Mouse (Mus musculus): ENCODE data around the gene Ltb4r1.

Gene Ltb4r1

DNA sequence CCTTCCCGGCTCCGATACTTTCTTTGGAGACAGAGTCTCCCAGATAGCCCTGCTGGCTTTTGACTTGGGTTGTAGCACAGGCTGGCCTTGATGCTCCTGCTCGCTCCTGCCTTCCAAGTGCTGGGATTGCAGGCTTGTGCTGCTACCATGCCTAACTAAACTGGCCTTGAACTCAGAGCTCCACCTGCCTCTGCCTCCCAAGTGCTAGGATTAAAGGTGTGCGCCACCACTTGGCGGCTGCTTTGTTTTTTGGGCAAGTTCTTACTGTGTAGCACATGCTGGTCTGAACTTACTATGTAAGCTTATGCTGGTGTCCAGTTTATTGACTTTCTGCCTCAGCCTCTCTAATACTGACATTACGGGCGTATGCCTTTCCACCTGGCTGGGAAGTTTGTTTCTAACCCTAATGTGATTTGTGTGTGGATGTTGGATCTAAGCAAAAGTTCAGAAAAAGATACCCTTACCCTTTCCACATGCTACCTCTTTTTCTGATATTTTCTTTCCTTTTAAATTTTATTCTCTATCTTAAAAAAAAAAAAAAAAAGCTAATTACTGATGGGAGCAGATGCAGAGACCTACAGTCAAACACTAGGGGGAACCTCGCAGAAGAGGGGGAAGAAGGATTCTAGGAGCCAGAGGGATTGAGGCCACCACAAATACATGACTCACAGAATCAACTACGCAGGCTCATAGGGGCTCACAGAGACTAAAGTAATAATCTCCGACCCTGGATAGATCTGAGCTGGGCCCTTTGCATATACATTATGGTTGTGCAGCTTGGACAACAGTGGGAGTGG, 18.5 kb upstream of the Ltb4r1 start:
- DNase-seq (ENCODE audit: low spot score): no peak

GRCm38 (mm10) chr14:55757566-55757965, 8.2 kb upstream of the Ltb4r1 start:
- no peak for DNase-seq (ENCODE audit: low spot score)

DNA sequence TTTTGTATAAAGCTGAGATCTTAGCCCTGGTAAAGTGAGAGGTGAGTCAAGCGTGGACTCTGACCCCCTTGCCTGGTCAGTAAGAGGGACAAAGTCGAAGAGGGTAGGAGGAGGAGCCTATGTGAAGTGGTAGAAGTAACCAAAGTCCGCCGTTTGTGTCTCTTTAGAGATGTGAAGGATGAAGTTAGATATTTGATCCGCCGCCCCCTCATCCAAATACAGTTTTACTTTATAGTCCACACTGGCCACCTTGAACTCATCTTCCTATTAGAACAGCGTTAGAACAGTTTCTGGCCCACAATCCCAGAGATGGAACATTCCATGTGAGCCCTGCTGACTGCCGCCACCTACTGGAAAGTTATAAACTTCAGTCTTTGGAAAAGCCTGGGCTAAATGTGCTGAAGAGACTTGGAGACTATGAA, 7.4 kb upstream of the Ltb4r1 start, which contains the start of gene Cideb:
Cideb (minus strand) TSS at position 96 of the 422 bp plus-strand sequence.
- DNase-seq (ENCODE audit: low spot score): no peak

- DNase-seq (ENCODE audit: low spot score): peak; percentile 84
Observed at GRCm38 (mm10) chr14:55760156-55760555, 5.6 kb upstream of the Ltb4r1 start.

GRCm38 (mm10) chr14:55761163-55761562, 4.6 kb upstream of the Ltb4r1 start, which contains the start of gene Ltb4r2:
Gene Ltb4r2 (plus strand): TSS chr14:55761428.
- DNase-seq (ENCODE audit: low spot score): no peak

DNA sequence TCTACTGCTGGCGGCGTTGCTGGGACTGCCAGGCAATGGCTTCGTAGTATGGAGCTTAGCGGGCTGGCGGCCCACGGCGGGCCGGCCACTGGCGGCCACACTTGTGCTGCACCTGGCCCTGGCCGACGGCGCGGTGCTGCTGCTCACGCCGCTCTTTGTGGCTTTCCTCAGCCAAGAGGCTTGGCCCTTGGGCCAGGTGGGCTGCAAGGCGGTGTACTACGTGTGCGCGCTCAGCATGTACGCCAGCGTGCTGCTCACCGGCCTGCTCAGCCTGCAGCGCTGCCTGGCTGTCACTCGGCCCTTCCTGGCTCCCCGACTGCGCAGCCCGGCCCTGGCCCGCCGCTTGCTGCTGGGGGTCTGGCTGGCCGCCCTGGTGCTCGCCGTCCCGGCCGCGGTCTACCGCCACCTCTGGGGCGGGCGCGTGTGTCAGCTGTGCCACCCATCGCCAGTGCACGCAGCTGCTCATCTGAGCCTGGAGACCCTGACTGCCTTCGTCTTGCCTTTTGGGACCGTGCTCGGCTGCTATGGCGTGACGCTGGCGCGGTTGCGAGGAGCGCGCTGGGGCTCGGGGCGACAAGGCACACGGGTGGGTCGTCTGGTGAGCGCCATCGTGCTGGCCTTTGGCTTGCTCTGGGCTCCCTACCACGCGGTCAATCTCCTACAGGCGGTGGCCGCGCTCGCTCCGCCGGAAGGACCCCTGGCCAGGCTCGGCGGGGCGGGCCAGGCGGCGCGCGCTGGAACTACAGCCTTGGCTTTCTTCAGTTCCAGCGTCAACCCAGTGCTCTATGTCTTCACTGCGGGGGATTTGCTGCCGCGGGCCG, 3.6 kb upstream of the Ltb4r1 start:
- no peak for DNase-seq (ENCODE audit: low spot score)

- no peak for DNase-seq (ENCODE audit: low spot score)
Observed at GRCm38 (mm10) chr14:55763166-55763565, 2.6 kb upstream of the Ltb4r1 start.

DNA sequence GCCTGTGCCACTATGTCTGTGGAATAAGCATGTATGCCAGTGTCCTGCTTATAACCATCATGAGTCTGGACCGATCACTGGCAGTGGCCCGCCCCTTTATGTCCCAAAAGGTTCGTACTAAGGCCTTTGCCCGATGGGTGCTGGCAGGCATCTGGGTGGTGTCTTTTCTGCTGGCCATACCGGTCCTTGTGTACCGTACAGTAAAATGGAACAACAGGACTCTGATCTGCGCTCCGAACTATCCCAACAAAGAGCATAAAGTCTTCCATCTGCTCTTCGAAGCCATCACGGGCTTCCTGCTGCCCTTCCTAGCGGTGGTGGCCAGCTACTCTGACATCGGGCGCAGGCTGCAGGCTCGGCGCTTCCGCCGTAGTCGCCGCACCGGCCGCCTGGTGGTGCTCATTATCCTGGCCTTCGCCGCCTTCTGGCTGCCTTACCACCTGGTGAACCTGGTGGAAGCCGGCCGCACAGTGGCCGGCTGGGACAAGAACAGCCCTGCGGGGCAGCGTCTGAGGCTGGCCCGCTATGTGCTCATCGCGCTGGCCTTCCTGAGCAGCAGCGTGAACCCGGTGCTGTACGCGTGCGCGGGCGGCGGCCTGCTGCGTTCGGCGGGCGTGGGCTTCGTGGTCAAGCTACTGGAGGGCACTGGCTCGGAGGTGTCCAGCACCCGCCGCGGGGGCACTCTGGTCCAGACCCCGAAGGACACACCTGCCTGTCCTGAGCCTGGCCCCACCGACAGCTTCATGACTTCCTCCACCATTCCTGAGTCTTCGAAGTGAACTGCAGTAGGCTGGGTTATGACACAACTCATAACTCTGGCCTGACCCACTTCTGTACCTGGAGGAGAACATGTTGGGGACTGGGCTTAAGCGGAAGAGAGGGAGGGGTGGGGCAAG, 2.0 kb downstream of the Ltb4r1 start:
- DNase-seq (ENCODE audit: low spot score): no peak

DNA sequence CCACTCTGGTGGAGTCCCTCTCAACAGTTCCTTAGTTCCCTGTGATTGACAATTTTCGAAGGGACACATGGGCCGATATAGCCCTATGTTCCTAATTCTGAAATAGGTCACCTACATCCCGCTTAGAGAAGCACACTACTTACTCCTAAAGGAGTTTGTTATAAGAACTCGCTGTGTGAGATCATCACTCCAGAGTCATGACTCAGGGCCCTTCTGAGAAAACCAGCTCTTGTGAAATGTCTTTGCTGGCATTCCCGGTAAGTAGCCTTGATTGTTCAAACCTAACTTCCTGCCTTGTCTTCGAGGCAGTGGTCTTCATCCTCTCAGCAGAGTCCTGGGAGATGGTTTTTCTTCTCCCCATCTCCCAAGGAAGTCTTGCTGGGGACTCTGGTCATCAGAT, 2.8 kb downstream of the Ltb4r1 start:
- no peak for DNase-seq (ENCODE audit: low spot score)

DNA sequence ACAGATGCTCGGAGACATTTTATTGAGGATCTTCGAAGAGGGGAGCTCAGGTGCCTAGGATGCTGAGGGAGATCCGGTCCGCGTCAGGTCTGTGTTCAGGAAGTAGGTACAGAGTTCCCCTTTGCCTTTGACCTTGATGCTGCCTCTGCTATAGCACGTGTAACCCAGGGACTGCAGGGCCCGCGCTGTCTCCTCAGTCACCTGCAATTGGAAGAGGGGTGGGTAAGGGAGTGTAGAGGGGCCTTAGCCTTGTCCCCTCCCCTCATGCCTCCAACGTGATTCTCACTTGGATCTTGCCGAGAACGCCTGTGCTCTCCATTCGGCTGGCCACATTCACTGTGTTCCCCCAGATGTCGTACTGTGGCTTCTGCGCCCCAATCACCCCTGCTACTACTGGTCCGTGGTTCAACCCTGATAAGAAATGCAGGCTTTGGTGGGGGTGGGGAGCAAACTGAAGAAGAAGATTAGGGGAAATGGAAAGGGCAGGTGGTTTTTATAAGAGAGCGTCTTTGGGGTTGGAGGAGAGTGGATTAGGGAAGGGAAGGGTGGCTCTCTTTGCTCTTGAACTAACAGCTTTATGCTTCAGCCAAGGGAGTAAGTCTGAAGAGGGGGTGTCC, 3.4 kb downstream of the Ltb4r1 start:
- DNase-seq (ENCODE audit: low spot score): no peak

DNA sequence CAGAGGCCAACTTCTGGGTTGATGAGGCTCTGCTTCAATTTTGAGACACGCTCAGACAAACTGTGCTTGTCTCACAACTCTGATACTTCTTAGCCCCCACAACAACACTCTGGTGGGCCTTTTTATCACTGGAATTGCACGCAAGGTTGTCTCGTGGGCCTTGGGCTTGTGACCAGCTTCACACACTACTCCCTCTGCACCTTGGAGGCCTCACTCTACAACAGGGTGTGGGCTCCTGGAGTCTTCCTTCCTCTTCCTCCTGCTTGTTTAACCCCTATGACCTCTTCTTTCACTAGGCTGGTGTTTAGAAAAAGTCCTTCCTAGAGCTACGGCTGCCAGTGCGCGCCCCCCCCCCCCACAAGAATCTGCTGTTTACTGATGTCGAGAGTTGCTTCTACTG, 10.9 kb downstream of the Ltb4r1 start:
- no peak for DNase-seq (ENCODE audit: low spot score)

- no peak for DNase-seq (ENCODE audit: low spot score)
Observed at GRCm38 (mm10) chr14:55777176-55777575, 11.4 kb downstream of the Ltb4r1 start.

DNA sequence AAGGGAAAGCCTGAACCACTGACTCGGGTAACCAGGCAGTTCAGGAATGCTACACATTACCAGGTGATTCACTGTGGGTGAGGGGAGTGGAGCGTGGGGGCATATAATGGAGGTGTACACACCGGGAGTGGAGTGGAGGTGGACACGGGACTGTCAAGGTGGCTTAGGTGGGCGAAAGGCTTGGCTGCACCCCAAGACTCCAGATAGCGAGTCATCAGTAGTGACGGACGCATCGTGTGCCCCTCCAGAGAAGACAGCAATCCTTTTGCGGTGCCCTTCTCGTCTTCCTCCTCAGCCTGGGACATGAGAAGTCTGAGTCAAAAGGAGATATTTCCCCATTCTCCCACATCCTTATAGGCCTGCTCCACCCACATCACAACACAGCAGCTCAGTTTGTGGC, 12.0 kb downstream of the Ltb4r1 start:
- no peak for DNase-seq (ENCODE audit: low spot score)

GRCm38 (mm10) chr14:55778686-55779085, 12.9 kb downstream of the Ltb4r1 start:
- DNase-seq (ENCODE audit: low spot score): no peak

DNA sequence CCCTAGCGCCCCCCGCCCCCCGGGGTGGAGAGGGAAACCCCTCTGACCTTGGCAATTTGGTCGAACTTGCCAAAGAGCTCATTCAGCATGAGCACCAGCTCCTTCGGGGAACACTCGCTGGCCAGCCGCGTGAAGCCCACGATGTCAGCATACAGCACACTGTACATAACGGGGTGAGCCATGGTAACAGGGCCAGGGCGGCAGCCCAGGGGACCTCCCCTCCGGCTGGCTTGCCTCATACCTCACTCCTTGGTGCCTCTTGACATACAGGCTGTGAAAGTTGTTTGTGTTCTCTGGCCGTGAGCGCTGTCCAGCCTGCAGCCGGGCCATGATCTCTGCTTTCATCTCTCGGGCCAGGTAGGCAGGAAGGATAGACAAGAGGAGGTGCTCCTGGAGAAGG, 13.9 kb downstream of the Ltb4r1 start:
- DNase-seq (ENCODE audit: low spot score): no peak

- no peak for DNase-seq (ENCODE audit: low spot score)
Observed at GRCm38 (mm10) chr14:55780736-55781135, 15.0 kb downstream of the Ltb4r1 start.

DNA sequence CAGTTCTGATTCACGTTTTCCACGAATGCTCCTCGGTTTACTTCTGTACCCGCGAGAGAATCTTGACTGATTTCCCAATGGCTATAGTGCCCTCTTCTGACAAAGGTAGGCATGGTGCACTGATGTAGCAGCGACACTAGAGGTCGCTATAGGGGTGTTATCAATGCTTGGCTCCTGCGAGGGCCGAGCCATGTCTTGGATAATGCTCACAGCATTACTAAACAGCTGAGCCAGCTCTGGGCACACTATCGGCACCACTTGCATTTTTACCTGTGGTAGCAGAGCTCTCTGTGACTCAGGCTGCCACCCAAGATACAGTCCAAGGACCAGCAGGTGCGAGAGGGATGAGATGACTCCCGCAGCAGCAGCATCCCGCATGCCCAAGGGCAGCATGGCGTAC, 15.5 kb downstream of the Ltb4r1 start:
- DNase-seq (ENCODE audit: low spot score): peak; percentile 57

DNA sequence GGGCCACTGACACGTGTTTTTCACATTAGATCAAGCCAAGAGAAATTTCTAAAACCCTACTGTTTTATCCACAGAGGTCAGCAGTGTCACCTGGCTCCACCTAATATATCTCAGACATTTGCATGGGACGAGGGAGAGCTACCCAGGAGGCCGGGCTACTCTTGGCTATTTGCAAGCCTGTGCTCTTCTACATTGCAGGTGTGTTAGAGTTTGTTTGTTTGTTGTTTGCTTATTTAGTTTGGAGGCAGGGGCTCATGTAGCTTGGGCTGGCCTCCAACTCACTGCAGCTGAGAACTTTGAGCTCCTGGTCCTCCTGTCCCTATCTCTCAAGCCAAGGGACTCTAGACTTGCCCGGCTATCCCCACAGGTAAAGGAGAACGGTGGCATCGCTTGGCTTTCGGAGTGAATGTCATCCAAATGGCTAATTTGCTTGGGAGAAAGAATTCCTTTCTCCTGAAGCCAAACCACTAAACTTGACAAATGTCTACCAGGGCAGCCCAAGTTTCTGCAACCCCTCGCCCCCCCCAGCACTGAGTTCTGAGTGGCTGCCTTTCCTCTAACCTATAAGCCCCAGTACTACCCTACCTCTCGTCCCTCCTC, 16.7 kb downstream of the Ltb4r1 start:
- no peak for DNase-seq (ENCODE audit: low spot score)

GRCm38 (mm10) chr14:55783171-55783957, 17.6 kb downstream of the Ltb4r1 start:
- DNase-seq (ENCODE audit: low spot score): no peak

GRCm38 (mm10) chr14:55783958-55784235, 18.1 kb downstream of the Ltb4r1 start, which contains the start of gene Adcy4:
Gene Adcy4 (minus strand): TSS chr14:55784095.
- DNase-seq (ENCODE audit: low spot score): no peak

- DNase-seq (ENCODE audit: low spot score): no peak
Observed at GRCm38 (mm10) chr14:55785195-55785594, 19.4 kb downstream of the Ltb4r1 start.
